Mouse (Mus musculus): ENCODE measurements around the gene Stk16.

DNA sequence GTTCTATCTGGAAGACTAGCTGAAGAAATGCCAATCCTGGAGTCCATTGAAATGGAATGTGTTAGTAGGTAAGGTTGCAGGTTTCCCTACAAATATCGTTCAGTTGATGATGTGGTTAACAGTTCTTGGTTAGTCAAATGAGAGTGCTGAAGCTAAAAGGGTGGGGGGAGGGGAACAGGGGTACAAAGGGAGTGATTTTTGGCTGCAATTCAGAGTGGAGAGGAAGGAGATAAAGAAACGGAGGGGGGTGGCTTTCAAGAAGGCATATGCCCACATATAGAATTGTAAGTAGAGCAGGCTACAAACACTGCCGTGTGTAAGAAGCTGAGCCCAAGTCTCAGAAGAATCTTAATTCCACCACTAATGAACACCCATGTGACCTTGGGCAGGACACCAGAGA is 14.8 kb downstream of the Stk16 start:
- no peak for TF ChIP-seq MYC (IDR thresholded peaks at IDR 0.05; ENCODE audit: low read depth, low read length)
- no peak for TF ChIP-seq POLR2A (IDR thresholded peaks at IDR 0.05; ENCODE audit: low read depth, low read length)
- TF ChIP-seq ELF1 (IDR thresholded peaks at IDR 0.05; ENCODE audit: low read depth, low read length) = no peak
- TF ChIP-seq CTCF (conservative IDR thresholded peaks at IDR 0.05 in 1 of 2, IDR thresholded peaks at IDR 0.05 in 1 of 2; ENCODE audit: low read depth in 2 of 2, low read length in 2 of 2) = no peak
- no peak for TF ChIP-seq JUND (conservative IDR thresholded peaks at IDR 0.05; ENCODE audit: low read depth, low read length)
- no peak for TF ChIP-seq USF1 (IDR thresholded peaks at IDR 0.05; ENCODE audit: low read depth, low read length)
- TF ChIP-seq ZC3H11A (IDR thresholded peaks at IDR 0.05; ENCODE audit: low read depth, low read length) = no peak
- no peak for TF ChIP-seq ETS1 (conservative IDR thresholded peaks at IDR 0.05; ENCODE audit: low read depth, low read length)
